Mouse (Mus musculus): ENCODE measurements around the gene Sprr2d. TPM values are rescaled to one million over a fixed set of nuclear protein-coding genes. Genes with fewer than 3 reads are reported as not detected.

Sprr2d gene
- polyA plus RNA-seq (2011; ENCODE audit: insufficient read length, low read depth, missing spikeins) = not detected in 2 replicates

- no peaks in the 10 kb centered on the region for H3K4me1 ChIP-seq (ENCODE audit: control insufficient read depth, insufficient read depth, low read length)
- TF ChIP-seq POLR2A (IDR thresholded peaks at IDR 0.05; ENCODE audit: low read depth, low read length) = no peak
- TF ChIP-seq CTCF (IDR thresholded peaks at IDR 0.05; ENCODE audit: borderline replicate concordance, insufficient read depth, low read length) = no peak
- H3K27ac ChIP-seq (ENCODE audit: insufficient read depth, low read length) = no peak within 1 kb of the TSS
- H3K4me3 ChIP-seq (ENCODE audit: insufficient read depth, low read length) = no peak within 1 kb of the TSS
Measured at GRCm38 (mm10) chr3:92338840-92339239, at the start of gene Sprr2d. Gene Sprr2d, plus strand, starts transcription at chr3:92339140.

- Histone ChIP-seq H3K4me3 (ENCODE audit: insufficient read depth, low read length) (no peak overlapping the region), H3K27ac (ENCODE audit: insufficient read depth, low read length) (no peak overlapping the region), H3K4me1 (ENCODE audit: control insufficient read depth, insufficient read depth, low read length) (no peaks in the 10 kb centered on the region)
- no peak for TF ChIP-seq CTCF (IDR thresholded peaks at IDR 0.05; ENCODE audit: borderline replicate concordance, insufficient read depth, low read length)
- TF ChIP-seq POLR2A (IDR thresholded peaks at IDR 0.05; ENCODE audit: low read depth, low read length) = no peak
Measured at GRCm38 (mm10) chr3:92307406-92307805, 31.5 kb upstream of the Sprr2d start.

GRCm38 (mm10) chr3:92316320-92316719, 22.6 kb upstream of the Sprr2d start, which contains the start of gene Sprr2b:
Gene Sprr2b, plus strand, starts transcription at chr3:92316620.
- TF ChIP-seq CTCF (IDR thresholded peaks at IDR 0.05; ENCODE audit: borderline replicate concordance, insufficient read depth, low read length) = no peak
- TF ChIP-seq POLR2A (IDR thresholded peaks at IDR 0.05; ENCODE audit: low read depth, low read length) = no peak
- no peak within 1 kb of the TSS for H3K4me3 ChIP-seq (ENCODE audit: insufficient read depth, low read length)
- no peaks in the 10 kb centered on the region for H3K4me1 ChIP-seq (ENCODE audit: control insufficient read depth, insufficient read depth, low read length)
- no peak within 1 kb of the TSS for H3K27ac ChIP-seq (ENCODE audit: insufficient read depth, low read length)

GRCm38 (mm10) chr3:92317384-92317783, 21.6 kb upstream of the Sprr2d start:
- TF ChIP-seq POLR2A (IDR thresholded peaks at IDR 0.05; ENCODE audit: low read depth, low read length) (no peak), CTCF (IDR thresholded peaks at IDR 0.05; ENCODE audit: borderline replicate concordance, insufficient read depth, low read length) (no peak)
- Histone ChIP-seq H3K4me3 (ENCODE audit: insufficient read depth, low read length) (no peak overlapping the region), H3K27ac (ENCODE audit: insufficient read depth, low read length) (no peak overlapping the region), H3K4me1 (ENCODE audit: control insufficient read depth, insufficient read depth, low read length) (no peaks in the 10 kb centered on the region)

GRCm38 (mm10) chr3:92336278-92336677, 2.7 kb upstream of the Sprr2d start:
- H3K27ac ChIP-seq (ENCODE audit: insufficient read depth, low read length) = no peak overlapping the region
- TF ChIP-seq CTCF (IDR thresholded peaks at IDR 0.05; ENCODE audit: borderline replicate concordance, insufficient read depth, low read length) = no peak
- TF ChIP-seq POLR2A (IDR thresholded peaks at IDR 0.05; ENCODE audit: low read depth, low read length) = no peak

GRCm38 (mm10) chr3:92351843-92352242, 12.9 kb downstream of the Sprr2d start, which contains the start of gene Sprr2e:
Gene Sprr2e, plus strand, starts transcription at chr3:92352143.
- no peak within 1 kb of the TSS for H3K4me3 ChIP-seq (ENCODE audit: insufficient read depth, low read length)
- TF ChIP-seq CTCF (IDR thresholded peaks at IDR 0.05; ENCODE audit: borderline replicate concordance, insufficient read depth, low read length) (no peak), POLR2A (IDR thresholded peaks at IDR 0.05; ENCODE audit: low read depth, low read length) (no peak)
- no peak within 1 kb of the TSS for H3K27ac ChIP-seq (ENCODE audit: insufficient read depth, low read length)
- H3K4me1 ChIP-seq (ENCODE audit: control insufficient read depth, insufficient read depth, low read length) = no peaks in the 10 kb centered on the region

More at GRCm38 (mm10) chr3:92336278-92336677, 2.7 kb upstream of the Sprr2d start:
- no peak overlapping the region for H3K4me3 ChIP-seq (ENCODE audit: insufficient read depth, low read length)
- no peaks in the 10 kb centered on the region for H3K4me1 ChIP-seq (ENCODE audit: control insufficient read depth, insufficient read depth, low read length)

GRCm38 (mm10) chr3:92361619-92362018, 22.7 kb downstream of the Sprr2d start:
- Histone ChIP-seq H3K27ac (ENCODE audit: insufficient read depth, low read length) (no peak overlapping the region), H3K4me1 (ENCODE audit: control insufficient read depth, insufficient read depth, low read length) (no peaks in the 10 kb centered on the region)
- TF ChIP-seq POLR2A (IDR thresholded peaks at IDR 0.05; ENCODE audit: low read depth, low read length) (no peak), CTCF (IDR thresholded peaks at IDR 0.05; ENCODE audit: borderline replicate concordance, insufficient read depth, low read length) (no peak)

GRCm38 (mm10) chr3:92364887-92365286, 25.9 kb downstream of the Sprr2d start, which contains the start of gene Sprr2f:
Gene Sprr2f, plus strand, starts transcription at chr3:92365187.
- no peak for TF ChIP-seq POLR2A (IDR thresholded peaks at IDR 0.05; ENCODE audit: low read depth, low read length)
- no peak for TF ChIP-seq CTCF (IDR thresholded peaks at IDR 0.05; ENCODE audit: borderline replicate concordance, insufficient read depth, low read length)
- no peak within 1 kb of the TSS for H3K27ac ChIP-seq (ENCODE audit: insufficient read depth, low read length)
- H3K4me3 ChIP-seq (ENCODE audit: insufficient read depth, low read length) = no peak within 1 kb of the TSS
- H3K4me1 ChIP-seq (ENCODE audit: control insufficient read depth, insufficient read depth, low read length) = no peaks in the 10 kb centered on the region

More at GRCm38 (mm10) chr3:92361619-92362018, 22.7 kb downstream of the Sprr2d start:
- H3K4me3 ChIP-seq (ENCODE audit: insufficient read depth, low read length) = no peak overlapping the region

- Histone ChIP-seq H3K4me3 (ENCODE audit: insufficient read depth, low read length) (no peak overlapping the region), H3K4me1 (ENCODE audit: control insufficient read depth, insufficient read depth, low read length) (no peaks in the 10 kb centered on the region), H3K27ac (ENCODE audit: insufficient read depth, low read length) (no peak overlapping the region)
- TF ChIP-seq POLR2A (IDR thresholded peaks at IDR 0.05; ENCODE audit: low read depth, low read length) (no peak), CTCF (IDR thresholded peaks at IDR 0.05; ENCODE audit: borderline replicate concordance, insufficient read depth, low read length) (no peak)
Measured at GRCm38 (mm10) chr3:92373613-92374012, 34.7 kb downstream of the Sprr2d start.

- H3K4me1 ChIP-seq (ENCODE audit: control insufficient read depth, insufficient read depth, low read length) = no peaks in the 10 kb centered on the region
- H3K27ac ChIP-seq (ENCODE audit: insufficient read depth, low read length) = no peak within 1 kb of the TSS
- TF ChIP-seq CTCF (IDR thresholded peaks at IDR 0.05; ENCODE audit: borderline replicate concordance, insufficient read depth, low read length) (no peak), POLR2A (IDR thresholded peaks at IDR 0.05; ENCODE audit: low read depth, low read length) (no peak)
- H3K4me3 ChIP-seq (ENCODE audit: insufficient read depth, low read length) = no peak within 1 kb of the TSS
Measured at GRCm38 (mm10) chr3:92385385-92385784, 46.4 kb downstream of the Sprr2d start, which contains the start of gene Sprr2h. Gene Sprr2h, plus strand, starts transcription at chr3:92385685.

Other genes starting within 250 kb of the Sprr2d start
- 0.42 TPM in 1 of 2 replicates, not detected in the other for gene Prr9, start 215.2 kb upstream of the Sprr2d start, polyA plus RNA-seq (2011; ENCODE audit: insufficient read length, low read depth, missing spikeins)
- not detected in 2 replicates for gene Lelp1, start 196.4 kb upstream of the Sprr2d start, polyA plus RNA-seq (2011; ENCODE audit: insufficient read length, low read depth, missing spikeins)
- gene Sprr2a1, start 123.3 kb upstream of the Sprr2d start, polyA plus RNA-seq (2011; ENCODE audit: insufficient read length, low read depth, missing spikeins) = not detected in 2 replicates
- not detected in 2 replicates for gene Sprr2a2, start 123.2 kb upstream of the Sprr2d start, polyA plus RNA-seq (2011; ENCODE audit: insufficient read length, low read depth, missing spikeins)
- gene Sprr2a3, start 53.7 kb upstream of the Sprr2d start, polyA plus RNA-seq (2011; ENCODE audit: insufficient read length, low read depth, missing spikeins) = not detected in 2 replicates
- not detected in 2 replicates for gene Sprr2b, start 22.5 kb upstream of the Sprr2d start, polyA plus RNA-seq (2011; ENCODE audit: insufficient read length, low read depth, missing spikeins)
- gene Sprr2e, start 13.0 kb downstream of the Sprr2d start, polyA plus RNA-seq (2011; ENCODE audit: insufficient read length, low read depth, missing spikeins) = not detected in 2 replicates
- gene Sprr2f, start 26.0 kb downstream of the Sprr2d start, polyA plus RNA-seq (2011; ENCODE audit: insufficient read length, low read depth, missing spikeins) = not detected in 2 replicates
- not detected in 2 replicates for gene Sprr2h, start 46.5 kb downstream of the Sprr2d start, polyA plus RNA-seq (2011; ENCODE audit: insufficient read length, low read depth, missing spikeins)
- not detected in 2 replicates for gene Sprr2i, start 68.9 kb downstream of the Sprr2d start, polyA plus RNA-seq (2011; ENCODE audit: insufficient read length, low read depth, missing spikeins)
- gene Sprr2j-ps, start 78.9 kb downstream of the Sprr2d start, polyA plus RNA-seq (2011; ENCODE audit: insufficient read length, low read depth, missing spikeins) = not detected in 2 replicates
- 25.6 and 29.8 TPM in 2 replicates for gene Gm9774, start 90.3 kb downstream of the Sprr2d start, polyA plus RNA-seq (2011; ENCODE audit: insufficient read length, low read depth, missing spikeins)
- 13.2 and 40.5 TPM in 2 replicates for gene Sprr2k, start 93.4 kb downstream of the Sprr2d start, polyA plus RNA-seq (2011; ENCODE audit: insufficient read length, low read depth, missing spikeins)
- not detected in 2 replicates for gene Sprr1b, start 99.6 kb downstream of the Sprr2d start, polyA plus RNA-seq (2011; ENCODE audit: insufficient read length, low read depth, missing spikeins)
- 0.42 TPM in 1 of 2 replicates, not detected in the other for gene Sprr3, start 119.6 kb downstream of the Sprr2d start, polyA plus RNA-seq (2011; ENCODE audit: insufficient read length, low read depth, missing spikeins)
- gene Sprr1a, start 146.8 kb downstream of the Sprr2d start, polyA plus RNA-seq (2011; ENCODE audit: insufficient read length, low read depth, missing spikeins) = 1.7 TPM in 1 of 2 replicates, not detected in the other
- gene Sprr4, start 161.4 kb downstream of the Sprr2d start, polyA plus RNA-seq (2011; ENCODE audit: insufficient read length, low read depth, missing spikeins) = not detected in 2 replicates
- gene 2310046K23Rik, start 195.4 kb downstream of the Sprr2d start, polyA plus RNA-seq (2011; ENCODE audit: insufficient read length, low read depth, missing spikeins) = not detected in 2 replicates
- gene Ivl, start 234.6 kb downstream of the Sprr2d start, polyA plus RNA-seq (2011; ENCODE audit: insufficient read length, low read depth, missing spikeins) = 0.25 TPM in 1 of 2 replicates, not detected in the other
- not detected in 2 replicates for gene Smcp, start 249.9 kb downstream of the Sprr2d start, polyA plus RNA-seq (2011; ENCODE audit: insufficient read length, low read depth, missing spikeins)